Mouse (Mus musculus): Measurements from ENCODE around the gene Lhfp.

GRCm38 (mm10) chr3:53084806-53085205 is 43.5 kb downstream of the Lhfp start:
- no peak for TF ChIP-seq CTCF (IDR thresholded peaks at IDR 0.05; ENCODE audit: borderline replicate concordance, extremely low read depth, insufficient read depth, insufficient read length)
- TF ChIP-seq POLR2A (IDR thresholded peaks at IDR 0.05; ENCODE audit: borderline replicate concordance, extremely low read depth, insufficient read depth, insufficient read length, poor library complexity, severe bottlenecking), result no peak

All from brain, embryonic 14.5 days (tissue).